Mouse (Mus musculus) gastrocnemius, postnatal 14 days (tissue): ENCODE data around the gene Zfp513. TPM values are rescaled to one million over a fixed set of nuclear protein-coding genes. Genes with fewer than 3 reads are reported as not detected.

Experiments used
- DNase-seq: peaks from one replicate; pipeline ENCODE4 v3.0.0; 2021; ENCODE audit warnings: mixed read lengths
- intact Hi-C: fragments of 180-260 bp; cut with DNase I; formaldehyde crosslinking; loops from one replicate; pipeline ENCODE4 v1.15.1; 2025; ENCODE audit warnings: low total_unique reads
- total RNA-seq, 2 experiments: library from RNA; stranded (reverse); gene quantifications; 2 replicates each; pipeline ENCODE4 v1.2.3; 2021

Gene Zfp513
- total RNA-seq, 2 experiments from 2014 or later, result 7.1 TPM

GRCm38 (mm10) chr5:31202933-31203332 lies 830 bp upstream of the Zfp513 start:
- intact Hi-C loops, result no loop called here
- no peak for DNase-seq

GRCm38 (mm10) chr5:31201042-31201741 lies 911 bp downstream of the Zfp513 start:
- no peak for DNase-seq
- intact Hi-C loops, result no loop called here

- intact Hi-C loops, result no loop called here
- no peak for DNase-seq
Measured at GRCm38 (mm10) chr5:31200327-31200768, 1.8 kb downstream of the Zfp513 start.

- intact Hi-C loops, result no loop called here
- no peak for DNase-seq
Measured at GRCm38 (mm10) chr5:31199893-31200292, 2.2 kb downstream of the Zfp513 start.

GRCm38 (mm10) chr5:31199321-31199892 lies 2.7 kb downstream of the Zfp513 start:
- no peak for DNase-seq
- intact Hi-C loops, result no loop called here

GRCm38 (mm10) chr5:31198616-31199320 lies 3.3 kb downstream of the Zfp513 start:
- no peak for DNase-seq
- intact Hi-C loops, result no loop called here

- intact Hi-C loops, result no loop called here
- DNase-seq, result no peak
Measured at GRCm38 (mm10) chr5:31198170-31198569, 3.9 kb downstream of the Zfp513 start.

- intact Hi-C loops, result no loop called here
- no peak for DNase-seq
Measured at GRCm38 (mm10) chr5:31197072-31197471, 5.0 kb downstream of the Zfp513 start.

GRCm38 (mm10) chr5:31196207-31196606 lies 5.9 kb downstream of the Zfp513 start:
- intact Hi-C loops, result no loop called here
- no peak for DNase-seq

- intact Hi-C loops, result no loop called here
- DNase-seq, result no peak
Measured at GRCm38 (mm10) chr5:31195671-31196070, 6.4 kb downstream of the Zfp513 start.

- intact Hi-C loops, result no loop called here
Measured at GRCm38 (mm10) chr5:31194486-31195485, 7.3 kb downstream of the Zfp513 start.

GRCm38 (mm10) chr5:31193631-31194281 lies 8.3 kb downstream of the Zfp513 start:
- intact Hi-C loops, result no loop called here

More at GRCm38 (mm10) chr5:31194486-31195485, 7.3 kb downstream of the Zfp513 start:
- no peak for DNase-seq

GRCm38 (mm10) chr5:31192939-31193630 lies 9.0 kb downstream of the Zfp513 start, which contains the start of the genes Snx17 and Eif2b4:
Snx17 (plus strand) TSS chr5:31193227.
Eif2b4 (minus strand) TSS chr5:31193430.
- intact Hi-C loops, result no loop called here
- peak; percentile 99 for DNase-seq

More at GRCm38 (mm10) chr5:31193631-31194281, 8.3 kb downstream of the Zfp513 start:
- no peak for DNase-seq

- DNase-seq, result peak; percentile 74
- intact Hi-C loops, result no loop called here
Measured at GRCm38 (mm10) chr5:31192045-31192938, 9.8 kb downstream of the Zfp513 start.

GRCm38 (mm10) chr5:31190201-31190600 lies 11.9 kb downstream of the Zfp513 start:
- DNase-seq, result no peak
- intact Hi-C loops, result no loop called here

- intact Hi-C loops, result no loop called here
Measured at GRCm38 (mm10) chr5:31188223-31188840, 13.8 kb downstream of the Zfp513 start.

GRCm38 (mm10) chr5:31183678-31184077 lies 18.4 kb downstream of the Zfp513 start:
- intact Hi-C loops, result no loop called here
- no peak for DNase-seq

More at GRCm38 (mm10) chr5:31188223-31188840, 13.8 kb downstream of the Zfp513 start:
- no peak for DNase-seq
